Mouse (Mus musculus) limb, embryonic 12.5 days (tissue): ENCODE measurements at regions not wholly inside any gene's neighbourhood (a gene's known extent, or its start where the extent isn't known, plus 50 kb on each side); places are given as distances from the start of the nearest gene placed in this dataset.

Experiments used
- ATAC-seq: fragments of 200-750 bp; cut with Nextera tagmentation; 2 replicates; pipeline ENCODE4 v1.8.0; 2017; ENCODE audit warnings: low read depth, moderate TSS enrichment; ENCODE audit not compliant: insufficient number of reproducible peaks, insufficient read depth, low FRiP score, low TSS enrichment
- H3K27ac ChIP-seq: fragments of 300-500 bp; sonication (generic); 2 replicates; pipeline ENCODE4 v1.5.1; 2016; ENCODE audit warnings: mild to moderate bottlenecking, moderate library complexity
- H3K27me3 ChIP-seq: fragments of 300-500 bp; sonication (generic); 2 replicates; pipeline ENCODE4 v1.6.1; 2016; ENCODE audit warnings: mild to moderate bottlenecking, moderate library complexity
- H3K36me3 ChIP-seq: fragments of 300-500 bp; sonication (generic); 2 replicates; pipeline ENCODE4 v1.6.1; 2016; ENCODE audit warnings: mild to moderate bottlenecking, moderate library complexity
- H3K4me1 ChIP-seq: fragments of 300-500 bp; sonication (generic); replicated peaks from 2 replicates; pipeline ENCODE4 v1.6.1; 2016
- H3K4me2 ChIP-seq: fragments of 300-500 bp; sonication (generic); 2 replicates; pipeline ENCODE4 v1.6.1; 2016; ENCODE audit warnings: mild to moderate bottlenecking, moderate library complexity
- H3K4me3 ChIP-seq: fragments of 300-500 bp; sonication (generic); replicated peaks from 2 replicates; pipeline ENCODE4 v1.5.1; 2016; ENCODE audit warnings: mild to moderate bottlenecking
- H3K9ac ChIP-seq: fragments of 300-500 bp; sonication (generic); replicated peaks from 2 replicates; pipeline ENCODE4 v1.6.1; 2016; ENCODE audit warnings: mild to moderate bottlenecking, moderate library complexity
- H3K9me3 ChIP-seq: fragments of 300-500 bp; sonication (generic); 2 replicates; pipeline ENCODE4 v1.6.1; 2016; ENCODE audit warnings: mild to moderate bottlenecking, moderate library complexity
- WGBS: fragments of 180-500 bp; shearing (Covaris S2); methylation state at CpG from one replicate; pipeline ENCODE4 v1.1.7; 2016; 5-methylcytosine and 5-hydroxymethylcytosine counted together

GRCm38 (mm10) chr10:109332846-109333386 lies 322.1 kb upstream of the Syt1 start:
- no peaks in the 10 kb centered on the region for H3K36me3 ChIP-seq
- H3K4me2 ChIP-seq = no peak overlapping the region
- H3K27ac ChIP-seq = no peak overlapping the region
- no peak overlapping the region for H3K4me3 ChIP-seq
- H3K9me3 ChIP-seq = no peaks in the 10 kb centered on the region
- no peak overlapping the region for H3K9ac ChIP-seq
- H3K4me1 ChIP-seq = no peaks in the 10 kb centered on the region
- WGBS = 86% methylated on average over 7 of the region's 7 CpGs
- no peaks in the 10 kb centered on the region for H3K27me3 ChIP-seq
- ATAC-seq = no peak

- 85% methylated on average over 6 of the region's 6 CpGs for WGBS
Measured at GRCm38 (mm10) chr10:109309286-109309685, 298.5 kb upstream of the Syt1 start.

GRCm38 (mm10) chr10:109300199-109300598 lies 289.4 kb upstream of the Syt1 start:
- no peaks in the 10 kb centered on the region for H3K4me1 ChIP-seq
- WGBS = 90% methylated on average over 2 of the region's 2 CpGs
- H3K9ac ChIP-seq = no peak overlapping the region
- no peak overlapping the region for H3K27ac ChIP-seq
- no peaks in the 10 kb centered on the region for H3K27me3 ChIP-seq
- H3K9me3 ChIP-seq = no peaks in the 10 kb centered on the region
- no peak overlapping the region for H3K4me3 ChIP-seq
- H3K4me2 ChIP-seq = no peak overlapping the region
- ATAC-seq = no peak
- H3K36me3 ChIP-seq = no peaks in the 10 kb centered on the region

More at GRCm38 (mm10) chr10:109309286-109309685, 298.5 kb upstream of the Syt1 start:
- H3K4me1 ChIP-seq = no peaks in the 10 kb centered on the region
- ATAC-seq = no peak
- H3K9ac ChIP-seq = no peak overlapping the region
- no peaks in the 10 kb centered on the region for H3K36me3 ChIP-seq
- no peak overlapping the region for H3K27ac ChIP-seq
- no peaks in the 10 kb centered on the region for H3K9me3 ChIP-seq
- H3K4me2 ChIP-seq = no peak overlapping the region
- no peak overlapping the region for H3K4me3 ChIP-seq
- no peaks in the 10 kb centered on the region for H3K27me3 ChIP-seq

GRCm38 (mm10) chr10:109299785-109300184 lies 289.0 kb upstream of the Syt1 start:
- 91% methylated on average over 11 of the region's 11 CpGs for WGBS
- no peak overlapping the region for H3K9ac ChIP-seq
- H3K27me3 ChIP-seq = no peaks in the 10 kb centered on the region
- no peak overlapping the region for H3K27ac ChIP-seq
- H3K36me3 ChIP-seq = no peaks in the 10 kb centered on the region
- no peak overlapping the region for H3K4me2 ChIP-seq
- H3K4me3 ChIP-seq = no peak overlapping the region
- no peaks in the 10 kb centered on the region for H3K9me3 ChIP-seq
- no peak for ATAC-seq
- no peaks in the 10 kb centered on the region for H3K4me1 ChIP-seq

- Histone ChIP-seq H3K4me1 (no peaks in the 10 kb centered on the region), H3K27ac (no peak overlapping the region), H3K4me2 (no peak overlapping the region), H3K36me3 (no peaks in the 10 kb centered on the region), H3K9me3 (no peaks in the 10 kb centered on the region), H3K4me3 (no peak overlapping the region), H3K9ac (no peak overlapping the region), H3K27me3 (no peaks in the 10 kb centered on the region)
- no peak for ATAC-seq
- 95% methylated on average over 10 of the region's 10 CpGs for WGBS
Measured at GRCm38 (mm10) chr10:109283348-109283747, 272.6 kb upstream of the Syt1 start.

GRCm38 (mm10) chr10:109249781-109250180 lies 239.0 kb upstream of the Syt1 start:
- H3K4me2 ChIP-seq = no peak overlapping the region
- no peak overlapping the region for H3K4me3 ChIP-seq
- no peak for ATAC-seq
- H3K27me3 ChIP-seq = no peaks in the 10 kb centered on the region
- H3K27ac ChIP-seq = no peak overlapping the region
- H3K4me1 ChIP-seq = no peaks in the 10 kb centered on the region
- no peaks in the 10 kb centered on the region for H3K36me3 ChIP-seq
- no peak overlapping the region for H3K9ac ChIP-seq
- 93% methylated on average over 3 of the region's 3 CpGs for WGBS
- no peaks in the 10 kb centered on the region for H3K9me3 ChIP-seq

GRCm38 (mm10) chr10:109246328-109246727 lies 235.5 kb upstream of the Syt1 start:
- Histone ChIP-seq H3K4me1 (no peaks in the 10 kb centered on the region), H3K36me3 (no peaks in the 10 kb centered on the region), H3K27me3 (no peaks in the 10 kb centered on the region), H3K27ac (no peak overlapping the region), H3K9ac (no peak overlapping the region), H3K4me3 (no peak overlapping the region), H3K9me3 (no peaks in the 10 kb centered on the region), H3K4me2 (no peak overlapping the region)
- no peak for ATAC-seq
- 67% methylated on average over 4 of the region's 4 CpGs for WGBS

GRCm38 (mm10) chr10:109237026-109237425 lies 226.2 kb upstream of the Syt1 start:
- Histone ChIP-seq H3K9ac (no peak overlapping the region), H3K27me3 (no peaks in the 10 kb centered on the region)
- 77% methylated on average over 7 of the region's 7 CpGs for WGBS

GRCm38 (mm10) chr10:109226989-109227388 lies 216.2 kb upstream of the Syt1 start:
- no peak overlapping the region for H3K9ac ChIP-seq
- no peak overlapping the region for H3K4me3 ChIP-seq
- no peaks in the 10 kb centered on the region for H3K27me3 ChIP-seq
- no peaks in the 10 kb centered on the region for H3K9me3 ChIP-seq
- no peaks in the 10 kb centered on the region for H3K4me1 ChIP-seq
- WGBS = 92% methylated on average over 3 of the region's 3 CpGs
- ATAC-seq = no peak
- H3K27ac ChIP-seq = no peak overlapping the region
- no peaks in the 10 kb centered on the region for H3K36me3 ChIP-seq
- H3K4me2 ChIP-seq = no peak overlapping the region

More at GRCm38 (mm10) chr10:109237026-109237425, 226.2 kb upstream of the Syt1 start:
- Histone ChIP-seq H3K27ac (no peak overlapping the region), H3K36me3 (no peaks in the 10 kb centered on the region), H3K4me1 (no peaks in the 10 kb centered on the region), H3K4me2 (no peak overlapping the region), H3K9me3 (no peaks in the 10 kb centered on the region), H3K4me3 (no peak overlapping the region)
- ATAC-seq = no peak

- WGBS = 79% methylated on average over 8 of the region's 8 CpGs
Measured at GRCm38 (mm10) chr10:109188761-109189503, 178.2 kb upstream of the Syt1 start.

GRCm38 (mm10) chr10:109188252-109188651 lies 177.5 kb upstream of the Syt1 start:
- Histone ChIP-seq H3K9ac (no peak overlapping the region), H3K4me1 (no peaks in the 10 kb centered on the region), H3K4me3 (no peak overlapping the region), H3K27ac (no peak overlapping the region), H3K4me2 (no peak overlapping the region), H3K9me3 (no peaks in the 10 kb centered on the region), H3K27me3 (no peaks in the 10 kb centered on the region), H3K36me3 (no peaks in the 10 kb centered on the region)
- 66% methylated on average over 4 of the region's 4 CpGs for WGBS
- ATAC-seq = no peak

More at GRCm38 (mm10) chr10:109188761-109189503, 178.2 kb upstream of the Syt1 start:
- no peaks in the 10 kb centered on the region for H3K4me1 ChIP-seq
- no peaks in the 10 kb centered on the region for H3K27me3 ChIP-seq
- no peak for ATAC-seq
- H3K9ac ChIP-seq = no peak overlapping the region
- no peaks in the 10 kb centered on the region for H3K36me3 ChIP-seq
- H3K27ac ChIP-seq = no peak overlapping the region
- no peaks in the 10 kb centered on the region for H3K9me3 ChIP-seq
- H3K4me3 ChIP-seq = no peak overlapping the region
- no peak overlapping the region for H3K4me2 ChIP-seq

- H3K4me3 ChIP-seq = no peak overlapping the region
- ATAC-seq = no peak
- no peak overlapping the region for H3K27ac ChIP-seq
- H3K9me3 ChIP-seq = no peaks in the 10 kb centered on the region
- H3K36me3 ChIP-seq = no peaks in the 10 kb centered on the region
- H3K27me3 ChIP-seq = no peaks in the 10 kb centered on the region
- 71% methylated on average over 2 of the region's 2 CpGs for WGBS
- no peaks in the 10 kb centered on the region for H3K4me1 ChIP-seq
- H3K4me2 ChIP-seq = no peak overlapping the region
- no peak overlapping the region for H3K9ac ChIP-seq
Measured at GRCm38 (mm10) chr10:109185243-109185642, 174.5 kb upstream of the Syt1 start.
